Mouse (Mus musculus): ENCODE results near the gene Ublcp1. TPM values are rescaled to one million over a fixed set of nuclear protein-coding genes. Genes with fewer than 3 reads are reported as not detected.
A peak's percentile ranks its signal among the peaks of the same experiment; 100 is the strongest.
"Not testable (repeated sequence)": the region's sequence is repeated elsewhere in the genome, so short reads cannot be mapped to it uniquely, and the experiment has no call there.

Gene Ublcp1
- polyA plus RNA-seq, 1 experiment from 2014 or later, result 57.4 TPM

DNA sequence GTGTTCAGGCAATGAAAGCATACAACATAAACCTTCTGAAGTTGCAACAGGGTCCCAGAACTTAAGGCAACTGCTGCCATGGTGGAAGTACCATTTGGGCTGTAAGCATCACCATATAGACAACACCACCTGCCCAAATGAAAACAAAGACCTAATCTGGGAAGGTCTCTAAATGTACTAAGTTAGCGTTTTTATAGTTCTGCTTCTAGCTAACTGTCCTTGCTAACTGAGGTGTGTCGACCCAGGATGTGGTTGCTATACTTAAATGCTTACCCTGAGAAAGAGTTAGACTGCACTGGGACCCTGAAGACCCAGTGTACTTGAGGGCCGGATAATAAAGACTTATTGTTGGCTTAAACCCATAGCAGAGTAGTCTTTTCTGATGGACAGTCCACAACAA is 5.2 kb upstream of the Ublcp1 start:
- Histone ChIP-seq H3K36me3 (ENCODE audit: control insufficient read depth, insufficient read depth, low read length) (no peaks in the 10 kb centered on the region), H3K9ac (ENCODE audit: low read depth, low read length) (no peak overlapping the region), H3K4me1 (ENCODE audit: control insufficient read depth, insufficient read depth, low read length) (peaks cover 8% of the 10 kb centered on the region; the same call in 1 of the 2 replicates), H3K9me3 (ENCODE audit: control insufficient read depth, low read length) (no peaks in the 10 kb centered on the region), H3K4me2 (ENCODE audit: low read depth, low read length) (no peak overlapping the region), H3K4me3 (ENCODE audit: low read depth, low read length) (no peak overlapping the region), H3K27me3 (replicated peaks; ENCODE audit: control insufficient read depth, insufficient read depth, low read length) (no peaks in the 10 kb centered on the region), H3K27ac (replicated peaks; ENCODE audit: low read depth, low read length) (no peak overlapping the region)
- 59% methylated on average over 3 of the region's 3 CpGs for WGBS
- DNase-seq (ENCODE audit: low spot score) (no peak), ATAC-seq (ENCODE audit: low read depth) (no peak)

DNA sequence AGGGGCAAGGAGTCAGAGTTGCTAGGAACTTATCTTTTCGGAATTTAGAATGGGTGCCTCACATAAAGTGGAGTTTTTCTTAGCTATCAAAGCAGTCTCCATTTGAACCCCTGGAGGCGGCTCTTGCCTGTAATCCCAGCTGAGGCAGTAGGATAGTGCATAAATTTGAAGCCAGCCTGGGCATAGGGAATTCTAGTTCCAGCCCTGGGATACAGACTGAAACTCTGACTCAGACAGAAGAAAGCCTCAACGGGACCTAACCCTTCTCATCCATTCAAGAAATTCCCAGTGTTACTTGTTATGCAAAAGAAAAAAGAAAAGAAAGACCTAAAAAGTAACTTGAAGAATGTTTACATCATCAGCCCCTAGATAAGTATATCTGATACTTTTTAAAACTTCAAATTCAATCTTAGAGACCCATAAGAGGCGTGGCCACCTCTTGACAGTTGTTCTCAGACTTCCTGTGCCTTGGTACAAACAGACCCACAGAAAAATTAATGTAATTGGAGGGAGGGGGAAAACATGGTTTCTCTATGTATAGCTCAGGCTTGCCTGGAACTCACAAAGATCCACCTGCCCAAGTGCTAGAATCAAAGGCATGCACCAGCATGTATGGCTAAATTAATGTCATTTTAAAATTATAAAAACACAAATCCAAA is 1.2 kb upstream of the Ublcp1 start:
- 19% methylated on average over 4 of the region's 4 CpGs for WGBS
- Histone ChIP-seq H3K4me1 (ENCODE audit: control insufficient read depth, insufficient read depth, low read length) (peaks cover 12% of the 10 kb centered on the region), H3K27ac (replicated peaks; ENCODE audit: low read depth, low read length) (peak overlapping the region; percentile 91), H3K27me3 (replicated peaks; ENCODE audit: control insufficient read depth, insufficient read depth, low read length) (no peaks in the 10 kb centered on the region), H3K4me2 (ENCODE audit: low read depth, low read length) (peak overlapping the region; percentile 93), H3K9ac (ENCODE audit: low read depth, low read length) (peak overlapping the region; percentile 88), H3K36me3 (ENCODE audit: control insufficient read depth, insufficient read depth, low read length) (no peaks in the 10 kb centered on the region), H3K4me3 (ENCODE audit: low read depth, low read length) (peak overlapping the region; percentile 97), H3K9me3 (ENCODE audit: control insufficient read depth, low read length) (no peaks in the 10 kb centered on the region)
- no peak for ATAC-seq (ENCODE audit: low read depth)
- DNase-seq (ENCODE audit: low spot score), result peak; percentile 10

DNA sequence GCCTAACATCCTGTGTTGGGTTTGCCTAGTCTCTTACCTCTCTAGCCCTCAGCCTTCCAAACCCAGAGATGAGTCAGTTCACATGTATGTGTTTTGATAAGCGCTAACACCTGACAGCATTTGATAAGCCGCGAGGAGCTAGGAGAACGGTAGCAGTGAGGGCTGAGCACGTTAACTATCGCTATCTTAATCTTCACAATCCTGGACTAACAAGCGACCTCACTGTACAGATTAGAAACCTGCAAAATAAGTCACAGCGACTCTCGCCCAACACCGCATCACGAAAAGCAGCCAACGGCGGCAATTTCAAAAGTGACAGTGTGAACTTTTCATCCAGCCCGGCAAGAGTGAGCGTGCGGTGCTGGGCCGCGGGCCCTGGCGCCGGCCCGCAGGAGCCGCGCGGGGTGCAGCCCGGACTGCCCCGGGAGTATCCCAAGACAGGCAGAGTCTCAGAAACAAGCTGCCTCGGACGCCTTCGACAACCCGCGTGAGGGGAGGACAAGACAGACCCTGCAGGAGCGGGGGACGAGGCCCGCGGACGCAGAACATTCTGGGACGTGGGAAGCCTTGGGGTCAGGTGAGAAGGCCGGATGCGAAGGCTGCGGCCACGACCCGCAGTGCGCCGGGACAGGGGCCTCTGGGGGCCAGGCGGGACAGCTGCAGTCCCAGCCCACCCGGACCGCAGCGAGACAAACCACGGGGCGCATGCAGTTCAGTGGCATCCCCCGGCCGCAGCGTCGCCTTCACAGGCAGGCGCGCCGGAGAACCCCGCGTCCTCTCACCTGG is 459 bp downstream of the Ublcp1 start:
- Histone ChIP-seq H3K4me2 (ENCODE audit: low read depth, low read length) (peak overlapping the region; percentile 93), H3K4me3 (ENCODE audit: low read depth, low read length) (peak overlapping the region; percentile 97), H3K9ac (ENCODE audit: low read depth, low read length) (peak overlapping the region; percentile 88), H3K4me1 (ENCODE audit: control insufficient read depth, insufficient read depth, low read length) (peaks cover 12% of the 10 kb centered on the region), H3K9me3 (ENCODE audit: control insufficient read depth, low read length) (no peaks in the 10 kb centered on the region), H3K27ac (replicated peaks; ENCODE audit: low read depth, low read length) (peak overlapping the region; percentile 91), H3K36me3 (ENCODE audit: control insufficient read depth, insufficient read depth, low read length) (peaks cover 14% of the 10 kb centered on the region), H3K27me3 (replicated peaks; ENCODE audit: control insufficient read depth, insufficient read depth, low read length) (no peaks in the 10 kb centered on the region)
- DNase-seq (ENCODE audit: low spot score) (peak; percentile 23), ATAC-seq (ENCODE audit: low read depth) (peak; percentile 69)
- WGBS, result under 1% methylated on average over 48 of the region's 59 CpGs

DNA sequence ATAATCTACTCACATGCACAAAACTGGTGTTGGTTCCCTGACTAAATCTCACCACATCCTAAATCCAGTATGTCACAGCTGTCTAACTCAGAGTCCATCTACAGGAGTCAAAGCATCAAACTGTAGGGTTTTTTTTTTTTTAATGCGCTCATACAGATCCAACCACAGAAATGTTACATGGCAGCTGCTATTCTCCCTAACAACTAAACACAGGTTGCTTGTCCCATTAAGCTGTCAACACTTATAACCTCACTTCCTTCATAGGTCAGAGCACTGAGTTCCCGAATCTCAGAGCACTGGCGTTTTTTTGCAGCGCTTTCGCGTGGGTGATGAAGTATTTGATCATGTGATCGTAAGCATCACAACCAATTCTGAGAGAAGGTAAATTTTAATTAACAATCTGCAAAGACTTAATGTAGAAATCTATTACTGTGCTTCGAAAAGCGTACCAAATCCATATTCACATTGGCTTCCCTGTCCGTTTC is 1.9 kb downstream of the Ublcp1 start:
- Histone ChIP-seq H3K4me2 (ENCODE audit: low read depth, low read length) (no peak overlapping the region), H3K36me3 (ENCODE audit: control insufficient read depth, insufficient read depth, low read length) (peaks cover 17% of the 10 kb centered on the region), H3K9me3 (ENCODE audit: control insufficient read depth, low read length) (no peaks in the 10 kb centered on the region), H3K27ac (replicated peaks; ENCODE audit: low read depth, low read length) (no peak overlapping the region), H3K27me3 (replicated peaks; ENCODE audit: control insufficient read depth, insufficient read depth, low read length) (no peaks in the 10 kb centered on the region), H3K9ac (ENCODE audit: low read depth, low read length) (no peak overlapping the region), H3K4me3 (ENCODE audit: low read depth, low read length) (no peak overlapping the region), H3K4me1 (ENCODE audit: control insufficient read depth, insufficient read depth, low read length) (peaks cover 12% of the 10 kb centered on the region)
- no peak for DNase-seq (ENCODE audit: low spot score)
- no peak for ATAC-seq (ENCODE audit: low read depth)
- WGBS, result 82% methylated on average over 10 of the region's 10 CpGs

DNA sequence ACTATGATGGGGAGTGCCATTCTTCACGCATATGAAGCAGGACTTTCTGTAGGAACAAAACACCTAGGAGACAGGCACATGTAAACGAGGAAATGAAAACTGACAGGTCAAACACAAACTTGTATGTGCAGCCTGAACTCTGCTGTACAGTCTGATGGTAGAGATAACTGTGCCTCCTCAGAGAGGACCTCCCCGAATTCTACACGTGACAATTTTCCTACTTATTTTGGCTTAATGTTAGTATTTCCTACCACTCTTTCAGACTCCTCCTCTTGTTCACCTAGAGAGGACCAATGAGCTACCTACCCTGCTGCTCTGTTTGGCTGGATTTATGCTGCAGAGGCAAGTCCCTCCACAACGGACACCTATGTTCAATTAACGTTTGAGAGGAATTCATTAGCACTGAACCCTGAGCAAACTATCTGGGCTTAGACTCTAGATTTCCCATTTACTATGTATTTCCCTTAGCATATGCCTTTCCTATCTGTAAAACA is 3.3 kb downstream of the Ublcp1 start:
- no peaks in the 10 kb centered on the region for H3K27me3 ChIP-seq (replicated peaks; ENCODE audit: control insufficient read depth, insufficient read depth, low read length)
- no peaks in the 10 kb centered on the region for H3K9me3 ChIP-seq (ENCODE audit: control insufficient read depth, low read length)
- H3K27ac ChIP-seq (replicated peaks; ENCODE audit: low read depth, low read length), result no peak overlapping the region
- H3K36me3 ChIP-seq (ENCODE audit: control insufficient read depth, insufficient read depth, low read length), result peaks cover 20% of the 10 kb centered on the region
- no peak overlapping the region for H3K4me3 ChIP-seq (ENCODE audit: low read depth, low read length)
- peaks cover 12% of the 10 kb centered on the region for H3K4me1 ChIP-seq (ENCODE audit: control insufficient read depth, insufficient read depth, low read length)
- ATAC-seq (ENCODE audit: low read depth), result no peak
- H3K9ac ChIP-seq (ENCODE audit: low read depth, low read length), result no peak overlapping the region
- H3K4me2 ChIP-seq (ENCODE audit: low read depth, low read length), result no peak overlapping the region
- 74% methylated on average over 6 of the region's 6 CpGs for WGBS
- DNase-seq (ENCODE audit: low spot score), result no peak

DNA sequence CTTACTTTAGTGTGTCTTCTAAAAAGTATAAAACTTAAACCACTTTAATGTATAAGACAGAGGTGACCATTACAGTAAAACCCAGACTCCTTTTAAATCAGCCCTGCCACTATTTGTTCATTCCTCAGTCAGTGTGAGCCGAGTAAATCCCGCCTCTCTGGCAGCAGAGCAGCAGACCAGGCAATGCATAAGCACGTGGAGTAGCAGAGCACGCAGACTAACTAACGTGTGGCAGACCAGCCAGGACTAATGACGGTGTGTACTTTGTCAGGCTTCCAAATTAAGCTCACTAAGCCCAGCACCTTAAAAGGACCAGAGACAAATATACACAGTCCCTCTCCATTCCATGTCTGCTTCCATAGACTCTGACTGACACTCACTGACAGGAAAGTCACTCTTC is 8.8 kb downstream of the Ublcp1 start:
- no peaks in the 10 kb centered on the region for H3K9me3 ChIP-seq (ENCODE audit: control insufficient read depth, low read length)
- H3K4me2 ChIP-seq (ENCODE audit: low read depth, low read length), result no peak overlapping the region
- ATAC-seq (ENCODE audit: low read depth) (no peak), DNase-seq (ENCODE audit: low spot score) (no peak)
- no peak overlapping the region for H3K27ac ChIP-seq (replicated peaks; ENCODE audit: low read depth, low read length)
- no peaks in the 10 kb centered on the region for H3K27me3 ChIP-seq (replicated peaks; ENCODE audit: control insufficient read depth, insufficient read depth, low read length)
- no peak overlapping the region for H3K4me3 ChIP-seq (ENCODE audit: low read depth, low read length)
- no peaks in the 10 kb centered on the region for H3K4me1 ChIP-seq (ENCODE audit: control insufficient read depth, insufficient read depth, low read length)
- WGBS, result 82% methylated on average over 6 of the region's 6 CpGs
- no peak overlapping the region for H3K9ac ChIP-seq (ENCODE audit: low read depth, low read length)
- H3K36me3 ChIP-seq (ENCODE audit: control insufficient read depth, insufficient read depth, low read length), result peaks cover 56% of the 10 kb centered on the region

DNA sequence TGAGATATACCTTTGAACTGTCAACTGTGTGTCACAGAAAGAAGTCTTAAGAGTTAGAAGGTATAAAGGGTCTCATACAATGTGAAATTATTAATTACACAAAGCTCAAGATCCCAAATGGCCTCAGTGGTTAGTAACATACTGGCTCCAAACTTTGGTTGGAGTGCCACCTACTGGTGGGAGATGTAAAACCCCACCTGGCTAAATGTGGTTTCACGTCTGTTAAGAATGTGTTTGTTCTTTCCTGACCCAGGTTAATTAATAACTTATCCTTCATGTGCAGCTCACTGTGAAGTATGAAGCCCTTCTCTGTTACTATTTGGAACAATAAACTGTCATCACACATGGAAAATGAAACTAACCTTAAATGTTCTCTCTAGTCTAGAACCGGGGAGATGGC is 16.9 kb downstream of the Ublcp1 start:
- H3K4me2 ChIP-seq (ENCODE audit: low read depth, low read length), result no peak overlapping the region
- peaks cover 31% of the 10 kb centered on the region; the same call in 1 of the 2 replicates for H3K36me3 ChIP-seq (ENCODE audit: control insufficient read depth, insufficient read depth, low read length)
- H3K9ac ChIP-seq (ENCODE audit: low read depth, low read length), result no peak overlapping the region
- no peaks in the 10 kb centered on the region for H3K9me3 ChIP-seq (ENCODE audit: control insufficient read depth, low read length)
- H3K27me3 ChIP-seq (replicated peaks; ENCODE audit: control insufficient read depth, insufficient read depth, low read length), result no peaks in the 10 kb centered on the region
- peak; percentile 50 for DNase-seq (ENCODE audit: low spot score)
- no peak overlapping the region for H3K4me3 ChIP-seq (ENCODE audit: low read depth, low read length)
- 55% methylated on average over 2 of the region's 2 CpGs for WGBS
- ATAC-seq (ENCODE audit: low read depth), result no peak
- H3K4me1 ChIP-seq (ENCODE audit: control insufficient read depth, insufficient read depth, low read length), result no peaks in the 10 kb centered on the region
- no peak overlapping the region for H3K27ac ChIP-seq (replicated peaks; ENCODE audit: low read depth, low read length)

DNA sequence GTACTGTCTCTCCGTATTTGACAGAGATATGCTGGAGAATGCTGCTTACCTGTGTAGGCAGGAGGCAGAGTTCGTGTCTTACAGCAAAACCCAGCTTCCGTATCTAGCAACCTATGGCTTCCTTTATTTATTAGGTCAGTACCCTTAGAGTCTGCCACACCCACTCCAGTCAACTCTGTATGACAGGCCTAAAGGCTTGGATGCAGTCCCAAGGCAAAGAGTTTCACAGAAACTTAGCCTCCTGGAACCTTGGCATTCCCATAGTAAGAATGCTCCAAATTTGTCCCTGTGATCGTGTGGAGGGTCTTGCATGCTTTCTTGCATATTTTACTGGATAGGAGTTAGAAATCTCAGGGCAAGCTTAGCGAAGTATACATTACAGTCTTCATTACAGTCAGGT is 18.3 kb downstream of the Ublcp1 start:
- not testable (repeated sequence) for DNase-seq (ENCODE audit: low spot score); ATAC-seq (ENCODE audit: low read depth); H3K4me1 ChIP-seq (ENCODE audit: control insufficient read depth, insufficient read depth, low read length); H3K9ac ChIP-seq (ENCODE audit: low read depth, low read length); H3K9me3 ChIP-seq (ENCODE audit: control insufficient read depth, low read length); H3K4me3 ChIP-seq (ENCODE audit: low read depth, low read length); H3K4me2 ChIP-seq (ENCODE audit: low read depth, low read length); H3K27ac ChIP-seq (replicated peaks; ENCODE audit: low read depth, low read length); H3K27me3 ChIP-seq (replicated peaks; ENCODE audit: control insufficient read depth, insufficient read depth, low read length)
- WGBS, result 90% methylated on average over 5 of the region's 5 CpGs
- peaks cover 24% of the 10 kb centered on the region; the same call in 1 of the 2 replicates for H3K36me3 ChIP-seq (ENCODE audit: control insufficient read depth, insufficient read depth, low read length)

Measured in embryonic facial prominence, embryonic 14.5 days (tissue).